Mouse (Mus musculus): ENCODE results near the gene Usp24.
A peak's percentile ranks its signal among the peaks of the same experiment; 100 is the strongest.

The Usp24 gene

GRCm38 (mm10) chr4:106315921-106316350 is at the start of gene Usp24:
Gene Usp24 (plus strand): TSS chr4:106316213.
- DNase-seq (ENCODE audit: low read depth, low spot score), result peak; percentile 87

GRCm38 (mm10) chr4:106276937-106277336 is 39.1 kb upstream of the Usp24 start:
- no peak for DNase-seq (ENCODE audit: low read depth, low spot score)

GRCm38 (mm10) chr4:106279177-106279576 is 36.8 kb upstream of the Usp24 start:
- DNase-seq (ENCODE audit: low read depth, low spot score), result no peak

- peak; percentile 11 for DNase-seq (ENCODE audit: low read depth, low spot score)
Observed at GRCm38 (mm10) chr4:106281128-106281491, 34.9 kb upstream of the Usp24 start.

- no peak for DNase-seq (ENCODE audit: low read depth, low spot score)
Observed at GRCm38 (mm10) chr4:106281492-106282122, 34.4 kb upstream of the Usp24 start.

- DNase-seq (ENCODE audit: low read depth, low spot score), result no peak
Observed at GRCm38 (mm10) chr4:106282123-106282510, 33.9 kb upstream of the Usp24 start.

GRCm38 (mm10) chr4:106286958-106287743 is 28.9 kb upstream of the Usp24 start:
- no peak for DNase-seq (ENCODE audit: low read depth, low spot score)

GRCm38 (mm10) chr4:106290201-106290600 is 25.8 kb upstream of the Usp24 start:
- DNase-seq (ENCODE audit: low read depth, low spot score), result no peak

GRCm38 (mm10) chr4:106292823-106293222 is 23.2 kb upstream of the Usp24 start:
- DNase-seq (ENCODE audit: low read depth, low spot score), result no peak

- DNase-seq (ENCODE audit: low read depth, low spot score), result peak; percentile 65
Observed at GRCm38 (mm10) chr4:106293378-106294090, 22.5 kb upstream of the Usp24 start.

GRCm38 (mm10) chr4:106295696-106296095 is 20.3 kb upstream of the Usp24 start:
- DNase-seq (ENCODE audit: low read depth, low spot score), result no peak

GRCm38 (mm10) chr4:106296412-106297086 is 19.5 kb upstream of the Usp24 start:
- DNase-seq (ENCODE audit: low read depth, low spot score), result no peak

GRCm38 (mm10) chr4:106301346-106301745 is 14.7 kb upstream of the Usp24 start:
- DNase-seq (ENCODE audit: low read depth, low spot score), result no peak

- DNase-seq (ENCODE audit: low read depth, low spot score), result no peak
Observed at GRCm38 (mm10) chr4:106308090-106308489, 7.9 kb upstream of the Usp24 start.

GRCm38 (mm10) chr4:106312651-106313050 is 3.4 kb upstream of the Usp24 start:
- DNase-seq (ENCODE audit: low read depth, low spot score), result no peak

- peak; percentile 21 for DNase-seq (ENCODE audit: low read depth, low spot score)
Observed at GRCm38 (mm10) chr4:106313070-106313469, 2.9 kb upstream of the Usp24 start.

GRCm38 (mm10) chr4:106313874-106314273 is 2.1 kb upstream of the Usp24 start:
- no peak for DNase-seq (ENCODE audit: low read depth, low spot score)

- peak; percentile 18 for DNase-seq (ENCODE audit: low read depth, low spot score)
Observed at GRCm38 (mm10) chr4:106314291-106314690, 1.7 kb upstream of the Usp24 start.

- peak; percentile 64 for DNase-seq (ENCODE audit: low read depth, low spot score)
Observed at GRCm38 (mm10) chr4:106316351-106317178, 552 bp downstream of the Usp24 start.

GRCm38 (mm10) chr4:106317179-106318055 is 1.4 kb downstream of the Usp24 start:
- no peak for DNase-seq (ENCODE audit: low read depth, low spot score)
